ENCODE assay signal across 21 mouse cellular contexts in the genomic region with DNA sequence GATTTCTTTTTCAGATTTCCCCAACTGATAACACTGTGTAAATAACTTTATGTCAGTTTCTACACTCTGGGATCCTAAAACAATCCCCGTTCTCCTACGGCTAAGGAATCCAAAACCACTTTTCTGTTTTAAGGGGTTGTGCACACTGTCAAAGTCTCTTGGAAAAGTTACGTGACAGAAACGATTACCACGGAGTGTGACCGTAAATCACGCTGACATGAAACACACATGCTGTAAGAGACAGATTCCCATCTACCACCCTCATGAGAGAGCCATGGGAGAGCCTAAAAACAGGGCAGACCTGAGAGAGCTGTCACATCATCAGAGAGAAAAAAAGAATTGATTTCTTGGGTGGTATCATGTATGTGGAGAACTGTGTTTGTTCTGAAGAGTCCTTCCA.
DNase-seq lines count a peak whose midpoint lies in the region; ATAC-seq lines count a peak whose summit lies in the region.
"Had no signal": no experiment of that assay in that cellular context is flagged by ENCODE, and none has a peak within 500 bp of the region (broad histone marks: within the 10 kb centered on the region; RNA-seq: fewer than 3 reads in every experiment).

No protein-coding gene starts in this region.

- H3K9ac ChIP-seq in embryonic facial prominence, embryonic 11.5 days (replicated peaks; ENCODE audit: low read length), result no peak overlapping the region
- no peak overlapping the region for H3K9ac ChIP-seq in limb, embryonic 11.5 days (ENCODE audit: low read length)
- H3K9ac ChIP-seq: embryonic facial prominence, embryonic 13.5 days; forebrain, embryonic 13.5 days; forebrain, postnatal 0 days; hindbrain, embryonic 12.5 days had no signal

- no peak for ATAC-seq in embryonic facial prominence, embryonic 11.5 days (replicated peaks; ENCODE audit: insufficient number of reproducible peaks, low FRiP score, low TSS enrichment, low read depth)
- no peak for ATAC-seq in limb, embryonic 11.5 days (ENCODE audit: insufficient number of reproducible peaks, low FRiP score, low TSS enrichment, low read depth)
- ATAC-seq: forebrain, embryonic 13.5 days; forebrain, postnatal 0 days; hindbrain, postnatal 0 days had no signal

- H3K4me1 ChIP-seq in embryonic facial prominence, embryonic 11.5 days (ENCODE audit: control insufficient read depth, insufficient read depth, low read length), result no peaks in the 10 kb centered on the region
- H3K4me1 ChIP-seq in embryonic facial prominence, embryonic 10.5 days, result peaks cover 22% of the 10 kb centered on the region
- H3K4me1 ChIP-seq in limb, embryonic 11.5 days (ENCODE audit: control insufficient read depth, insufficient read depth, low read length), result no peaks in the 10 kb centered on the region
- H3K4me1 ChIP-seq in limb, embryonic 10.5 days, result peaks cover 33% of the 10 kb centered on the region
- H3K4me1 ChIP-seq: forebrain, embryonic 13.5 days; heart, embryonic 10.5 days; hindbrain, embryonic 12.5 days had no signal

- no peaks in the 10 kb centered on the region for H3K9me3 ChIP-seq in embryonic facial prominence, embryonic 11.5 days (replicated peaks; ENCODE audit: control insufficient read depth, low read length)
- H3K9me3 ChIP-seq in embryonic facial prominence, embryonic 10.5 days, result no peaks in the 10 kb centered on the region
- H3K9me3 ChIP-seq in limb, embryonic 11.5 days (ENCODE audit: control insufficient read depth, low read length), result no peaks in the 10 kb centered on the region
- no peaks in the 10 kb centered on the region for H3K9me3 ChIP-seq in limb, embryonic 10.5 days (replicated peaks)
- H3K9me3 ChIP-seq: embryonic facial prominence, embryonic 13.5 days; forebrain, embryonic 13.5 days; heart, embryonic 10.5 days; hindbrain, embryonic 12.5 days had no signal

- H3K4me3 ChIP-seq in embryonic facial prominence, embryonic 11.5 days (ENCODE audit: low read depth, low read length), result no peak overlapping the region
- H3K4me3 ChIP-seq in embryonic facial prominence, embryonic 10.5 days, result no peak overlapping the region
- no peak overlapping the region for H3K4me3 ChIP-seq in limb, embryonic 11.5 days (ENCODE audit: low read depth, low read length)
- H3K4me3 ChIP-seq in limb, embryonic 10.5 days, result no peak overlapping the region
- H3K4me3 ChIP-seq: embryonic facial prominence, embryonic 13.5 days; forebrain, embryonic 13.5 days; gastrocnemius, adult 2 months; heart, embryonic 10.5 days; hindbrain, embryonic 12.5 days had no signal

- H3K36me3 ChIP-seq in embryonic facial prominence, embryonic 11.5 days (replicated peaks; ENCODE audit: control insufficient read depth, insufficient read depth, low read depth, low read length), result no peaks in the 10 kb centered on the region
- no peaks in the 10 kb centered on the region for H3K36me3 ChIP-seq in embryonic facial prominence, embryonic 10.5 days (replicated peaks)
- H3K36me3 ChIP-seq in limb, embryonic 11.5 days (ENCODE audit: control insufficient read depth, insufficient read depth, low read length), result no peaks in the 10 kb centered on the region
- no peaks in the 10 kb centered on the region for H3K36me3 ChIP-seq in limb, embryonic 10.5 days
- H3K36me3 ChIP-seq: embryonic facial prominence, embryonic 13.5 days; heart, embryonic 10.5 days; hindbrain, embryonic 12.5 days had no signal

- H3K27me3 ChIP-seq in embryonic facial prominence, embryonic 11.5 days (ENCODE audit: control insufficient read depth, insufficient read depth, low read length), result no peaks in the 10 kb centered on the region
- no peaks in the 10 kb centered on the region for H3K27me3 ChIP-seq in embryonic facial prominence, embryonic 10.5 days (replicated peaks; ENCODE audit: low read depth, poor library complexity, severe bottlenecking)
- H3K27me3 ChIP-seq in limb, embryonic 11.5 days (ENCODE audit: control insufficient read depth, insufficient read depth, low read length), result no peaks in the 10 kb centered on the region
- H3K27me3 ChIP-seq in limb, embryonic 10.5 days (ENCODE audit: low read depth, poor library complexity, severe bottlenecking), result no peaks in the 10 kb centered on the region
- H3K27me3 ChIP-seq: forebrain, embryonic 13.5 days; hindbrain, embryonic 12.5 days had no signal

- H3K27ac ChIP-seq in embryonic facial prominence, embryonic 11.5 days (replicated peaks; ENCODE audit: low read depth, low read length), result no peak overlapping the region
- H3K27ac ChIP-seq in embryonic facial prominence, embryonic 10.5 days (replicated peaks), result no peak overlapping the region
- H3K27ac ChIP-seq in limb, embryonic 11.5 days (replicated peaks; ENCODE audit: low read depth, low read length), result no peak overlapping the region
- no peak overlapping the region for H3K27ac ChIP-seq in limb, embryonic 10.5 days
- H3K27ac ChIP-seq: forebrain, embryonic 13.5 days; gastrocnemius, adult 2 months; heart, embryonic 10.5 days; hindbrain, embryonic 12.5 days; hindbrain, postnatal 0 days had no signal

- DNase-seq in embryonic facial prominence, embryonic 11.5 days (ENCODE audit: low spot score), result peak; percentile 23
- DNase-seq in embryonic facial prominence, embryonic 10.5 days (ENCODE audit: low spot score), result no peak
- DNase-seq in limb, embryonic 11.5 days (ENCODE audit: low spot score), result peak; percentile 44
- no peak for DNase-seq in limb, embryonic 10.5 days (ENCODE audit: low spot score)
- peak; percentile 53 for DNase-seq in embryo, embryonic 10.5 days (ENCODE audit: low spot score)
- DNase-seq in forelimb bud, embryonic 11.5 days (ENCODE audit: low read depth, low spot score), result peak; percentile 52
- DNase-seq in thymus, postnatal 0 days (ENCODE audit: low spot score), result no peak
- no peak for DNase-seq in thymus, postnatal 14 days
- DNase-seq: adrenal gland, postnatal 10 days; cerebellum, adult 11 months; cerebellum, adult 8-10 months; cerebellum, postnatal 14 days; forebrain, postnatal 0 days; gastrocnemius, adult 2 months; gastrocnemius, postnatal 25 days; heart, postnatal 4 days had no signal

- WGBS in embryonic facial prominence, embryonic 11.5 days, result 70% methylated on average over 7 of the region's 7 CpGs
- WGBS in embryonic facial prominence, embryonic 10.5 days, result 83% methylated on average over 7 of the region's 7 CpGs
- 34% methylated on average over 7 of the region's 7 CpGs for WGBS in limb, embryonic 11.5 days
- WGBS in limb, embryonic 10.5 days, result 36% methylated on average over 7 of the region's 7 CpGs

- H3K4me2 ChIP-seq in embryonic facial prominence, embryonic 11.5 days (ENCODE audit: low read depth, low read length), result no peak overlapping the region
- no peak overlapping the region for H3K4me2 ChIP-seq in limb, embryonic 11.5 days (ENCODE audit: low read depth, severe bottlenecking)
- H3K4me2 ChIP-seq: forebrain, embryonic 13.5 days; hindbrain, embryonic 12.5 days had no signal

Comparison
In these comparisons a context has a peak if more than half of its experiments do, and no peak if none do; other contexts are left out.
1. DNase-seq: peak in embryonic facial prominence, embryonic 11.5 days (single experiment), limb, embryonic 11.5 days (single experiment), embryo, embryonic 10.5 days (single experiment) and forelimb bud, embryonic 11.5 days (single experiment); none in embryonic facial prominence, embryonic 10.5 days (single experiment), limb, embryonic 10.5 days (single experiment), thymus, postnatal 0 days (single experiment) and thymus, postnatal 14 days (single experiment).